Mouse (Mus musculus) embryonic facial prominence, embryonic 10.5 days (tissue): ENCODE measurements at regions not wholly inside any gene's neighbourhood (a gene's known extent, or its start where the extent isn't known, plus 50 kb on each side); places are given as distances from the start of the nearest gene placed in this dataset.

Source experiments
- DNase-seq: peaks from one replicate; pipeline ENCODE4 v3.0.0-alpha.2; 2017; ENCODE audit warnings: low spot score
- H3K27ac ChIP-seq: fragments of 300-500 bp; sonication (generic); replicated peaks from 2 replicates; pipeline ENCODE4 v1.5.1; 2016; ENCODE audit warnings: mild to moderate bottlenecking
- H3K27me3 ChIP-seq: fragments of 300-500 bp; sonication (generic); replicated peaks from 2 replicates; pipeline ENCODE4 v1.6.1; 2016; ENCODE audit warnings: low read depth, mild to moderate bottlenecking; ENCODE audit not compliant: poor library complexity, severe bottlenecking
- H3K36me3 ChIP-seq: fragments of 300-500 bp; sonication (generic); replicated peaks from 2 replicates; pipeline ENCODE4 v1.6.1; 2016; ENCODE audit warnings: mild to moderate bottlenecking, moderate library complexity
- H3K4me1 ChIP-seq: fragments of 300-500 bp; sonication (generic); 2 replicates; pipeline ENCODE4 v1.6.1; 2016
- H3K4me3 ChIP-seq: fragments of 300-500 bp; sonication (generic); 2 replicates; pipeline ENCODE4 v1.5.1; 2016; ENCODE audit warnings: mild to moderate bottlenecking, moderate library complexity
- H3K9me3 ChIP-seq: fragments of 300-500 bp; sonication (generic); 2 replicates; pipeline ENCODE4 v1.6.1; 2016; ENCODE audit warnings: mild to moderate bottlenecking
- WGBS: fragments of 180-500 bp; shearing (Covaris S2); methylation state at CpG from one replicate; pipeline ENCODE4 v1.1.7; 2016; 5-methylcytosine and 5-hydroxymethylcytosine counted together

DNA sequence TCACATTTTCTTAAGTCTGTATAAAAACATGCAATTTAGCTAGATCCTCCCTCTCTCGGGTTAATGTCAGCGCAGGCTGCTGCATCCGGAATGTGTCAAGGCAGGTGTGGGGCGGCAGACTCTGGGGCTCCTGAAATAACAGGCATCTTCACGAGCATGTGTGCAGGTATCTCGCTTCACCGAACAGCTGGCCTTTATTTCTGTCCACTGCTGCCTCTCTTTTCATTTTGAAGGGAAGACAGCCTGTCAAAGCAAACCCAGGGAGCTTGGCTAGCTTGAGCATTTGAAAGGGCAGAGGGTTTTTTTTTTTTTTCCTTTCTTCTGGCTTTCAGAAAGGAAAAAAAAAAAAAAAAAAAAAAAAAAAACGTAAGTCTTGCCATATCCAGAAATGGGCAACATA, 230.4 kb upstream of the Xylt1 start:
- Histone ChIP-seq H3K4me1 (peaks cover 14% of the 10 kb centered on the region; the same call in 1 of the 2 replicates), H3K27ac (no peak overlapping the region), H3K4me3 (no peak overlapping the region), H3K36me3 (no peaks in the 10 kb centered on the region), H3K9me3 (no peaks in the 10 kb centered on the region), H3K27me3 (no peaks in the 10 kb centered on the region)
- 60% methylated on average over 8 of the region's 8 CpGs for WGBS
- DNase-seq, result peak; percentile 16

- WGBS, result 84% methylated on average over 5 of the region's 5 CpGs
- Histone ChIP-seq H3K36me3 (no peaks in the 10 kb centered on the region), H3K27ac (no peak overlapping the region), H3K9me3 (no peaks in the 10 kb centered on the region), H3K27me3 (no peaks in the 10 kb centered on the region), H3K4me1 (0 out of 2 replicates have a peak, but pooled peaks cover 3% of the 10 kb centered on the region), H3K4me3 (no peak overlapping the region)
- DNase-seq, result no peak
These were observed 226.8 kb upstream of the Xylt1 start for GRCm38 (mm10) chr7:117153826-117154550.

DNA sequence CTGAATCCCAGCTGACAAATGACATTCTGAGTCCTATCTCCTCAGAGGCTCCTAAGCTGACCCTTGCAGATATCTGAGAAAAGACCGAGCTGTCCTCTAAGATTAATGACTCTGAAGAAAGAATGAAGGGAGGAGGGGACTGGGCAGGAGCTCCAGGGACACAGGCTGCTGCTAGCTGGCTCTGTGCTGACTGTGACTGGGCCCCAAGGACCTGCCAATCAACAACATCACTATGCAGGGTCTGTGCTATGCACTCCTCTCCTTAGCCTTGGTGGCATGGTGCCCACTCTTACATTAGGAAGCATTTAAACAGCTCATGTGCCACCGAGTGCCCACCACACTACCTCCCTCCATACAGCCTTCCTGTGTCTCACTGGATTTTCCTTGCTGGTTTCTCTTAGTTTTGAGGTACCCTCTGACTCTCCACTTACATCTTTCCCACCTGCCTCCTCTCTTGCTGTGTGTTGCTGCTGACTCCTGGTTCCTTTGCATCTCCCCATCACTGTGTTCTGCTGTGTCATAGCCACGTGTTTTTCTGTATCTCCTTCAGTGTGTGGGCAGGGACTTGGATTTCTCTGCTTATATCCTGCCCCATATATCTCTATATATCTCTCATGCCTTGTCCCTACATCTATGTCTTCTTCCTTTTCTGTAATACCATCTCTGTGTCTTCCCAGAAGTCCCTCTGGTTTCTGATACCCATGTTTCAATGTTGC, 219.4 kb upstream of the Xylt1 start:
- Histone ChIP-seq H3K4me3 (no peak overlapping the region), H3K4me1 (peaks cover 4% of the 10 kb centered on the region), H3K9me3 (no peaks in the 10 kb centered on the region), H3K27ac (no peak overlapping the region), H3K36me3 (no peaks in the 10 kb centered on the region), H3K27me3 (no peaks in the 10 kb centered on the region)
- no peak for DNase-seq
- WGBS, result 72% methylated on average over 3 of the region's 3 CpGs

DNA sequence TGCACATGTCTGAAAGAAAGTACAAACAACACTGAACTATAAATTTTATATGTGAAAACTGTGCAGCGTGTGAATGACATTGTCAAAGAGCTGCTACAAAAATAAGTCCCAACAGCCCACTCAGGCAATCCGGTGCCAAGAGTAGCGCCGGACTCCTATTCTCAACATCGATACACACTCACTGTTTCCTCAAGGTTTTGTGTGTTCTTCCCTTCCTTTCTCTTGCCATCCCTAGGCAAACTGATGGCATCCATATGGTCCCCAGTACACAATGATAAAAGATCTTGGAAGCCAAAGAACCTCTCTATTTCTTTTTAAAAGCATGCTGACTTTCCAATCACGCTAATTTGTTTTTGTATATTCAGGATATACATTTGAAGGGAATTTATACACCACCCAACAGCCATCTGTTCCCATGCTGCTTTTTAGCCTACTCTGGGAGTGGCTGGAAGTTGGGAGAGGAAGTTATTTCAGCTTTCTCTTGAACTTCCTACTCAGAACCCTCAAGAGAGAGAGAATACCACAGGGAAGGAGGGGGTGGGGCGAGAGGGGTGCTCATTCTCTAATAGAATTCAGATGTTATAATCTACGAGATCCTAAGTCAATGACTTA, 205.9 kb upstream of the Xylt1 start:
- 86% methylated on average over 8 of the region's 8 CpGs for whole genome bisulfite sequencing
- Histone ChIP-seq H3K27ac (no peak overlapping the region), H3K9me3 (no peaks in the 10 kb centered on the region), H3K4me1 (no peaks in the 10 kb centered on the region), H3K4me3 (no peak overlapping the region), H3K36me3 (no peaks in the 10 kb centered on the region), H3K27me3 (no peaks in the 10 kb centered on the region)
- DNase-seq, result no peak

DNA sequence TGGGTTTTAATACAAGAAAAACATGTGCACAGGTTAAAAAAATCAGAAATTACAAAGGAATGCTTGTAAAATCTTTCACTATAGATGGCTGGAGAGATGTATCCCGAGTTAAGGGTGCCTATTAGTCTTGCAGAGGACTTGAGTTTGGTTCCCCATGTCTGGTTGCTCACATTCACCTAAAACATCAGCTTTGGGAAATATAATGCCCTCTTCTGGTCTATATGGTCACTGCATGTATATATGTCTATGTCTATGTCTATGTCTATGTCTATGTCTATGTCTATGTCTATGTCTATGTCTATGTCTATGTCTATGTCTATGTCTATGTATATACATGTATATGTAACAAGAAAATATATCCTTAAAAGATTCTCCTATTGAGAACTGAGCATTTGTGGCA, 196.8 kb upstream of the Xylt1 start:
- Histone ChIP-seq H3K4me3 (no peak overlapping the region), H3K9me3 (no peaks in the 10 kb centered on the region), H3K27me3 (no peaks in the 10 kb centered on the region), H3K27ac (no peak overlapping the region), H3K4me1 (no peaks in the 10 kb centered on the region), H3K36me3 (no peaks in the 10 kb centered on the region)
- DNase-seq, result no peak
- WGBS, result 62% methylated on average over 1 of the region's 1 CpGs

DNA sequence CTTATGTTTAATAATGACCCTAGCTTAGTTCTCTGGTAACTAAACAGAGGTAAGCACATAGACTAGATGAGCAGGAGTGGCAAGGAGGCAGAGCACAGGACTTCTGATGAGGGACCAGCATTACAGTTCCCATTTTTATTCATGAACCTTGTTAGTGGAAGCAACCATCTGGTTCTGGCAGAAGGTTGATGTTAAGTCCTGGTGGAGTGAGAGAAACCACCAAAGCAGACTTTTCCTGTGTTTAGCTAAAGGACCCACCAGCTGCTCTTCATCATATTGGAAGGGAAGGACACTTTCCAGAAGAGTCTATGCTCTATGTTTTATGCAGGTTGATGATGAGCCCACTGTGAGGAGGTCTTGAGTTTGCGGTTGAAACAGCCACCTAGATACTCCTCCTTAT, 194.9 kb upstream of the Xylt1 start:
- 94% methylated on average over 1 of the region's 1 CpGs for WGBS

GRCm38 (mm10) chr7:117196611-117197010, 184.2 kb upstream of the Xylt1 start:
- Histone ChIP-seq H3K9me3 (no peaks in the 10 kb centered on the region), H3K27ac (no peak overlapping the region), H3K4me1 (no peaks in the 10 kb centered on the region), H3K4me3 (no peak overlapping the region), H3K27me3 (no peaks in the 10 kb centered on the region), H3K36me3 (no peaks in the 10 kb centered on the region)
- WGBS, result 80% methylated on average over 3 of the region's 3 CpGs
- DNase-seq, result no peak

More for the DNA sequence above, 194.9 kb upstream of the Xylt1 start:
- no peak overlapping the region for H3K4me3 ChIP-seq
- H3K36me3 ChIP-seq, result no peaks in the 10 kb centered on the region
- H3K4me1 ChIP-seq, result no peaks in the 10 kb centered on the region
- DNase-seq, result no peak
- H3K9me3 ChIP-seq, result no peaks in the 10 kb centered on the region
- H3K27ac ChIP-seq, result no peak overlapping the region
- no peaks in the 10 kb centered on the region for H3K27me3 ChIP-seq

- H3K27me3 ChIP-seq, result no peaks in the 10 kb centered on the region
- H3K36me3 ChIP-seq, result no peaks in the 10 kb centered on the region
- no peak for DNase-seq
- no peak overlapping the region for H3K27ac ChIP-seq
- H3K4me1 ChIP-seq, result peaks cover 7% of the 10 kb centered on the region
- no peaks in the 10 kb centered on the region for H3K9me3 ChIP-seq
- no peak overlapping the region for H3K4me3 ChIP-seq
These were observed 154.5 kb upstream of the Xylt1 start for GRCm38 (mm10) chr7:117226294-117226693.

GRCm38 (mm10) chr7:117229619-117230018, 151.2 kb upstream of the Xylt1 start:
- 53% methylated on average over 5 of the region's 5 CpGs for WGBS
- Histone ChIP-seq H3K27ac (no peak overlapping the region), H3K4me1 (peaks cover 7% of the 10 kb centered on the region)

DNA sequence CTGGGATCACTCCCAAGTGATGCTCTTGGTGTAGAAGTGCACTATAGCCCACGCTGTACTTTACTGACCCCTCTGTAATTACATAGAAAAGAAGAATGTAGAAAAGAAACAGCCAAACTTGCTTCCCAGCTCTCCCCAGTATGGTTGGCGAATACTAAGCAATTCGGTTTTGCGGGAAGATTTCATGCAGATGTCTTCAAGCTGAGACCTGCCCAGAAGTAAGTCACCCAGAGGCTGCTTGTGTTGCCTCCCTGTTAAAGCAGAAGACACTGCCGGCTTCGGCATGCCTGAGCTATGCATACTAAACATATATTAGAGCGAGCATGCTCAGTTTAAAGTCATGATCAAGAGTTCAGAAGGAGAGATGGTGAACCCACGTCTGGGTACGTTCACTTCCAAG, 124.0 kb upstream of the Xylt1 start:
- Histone ChIP-seq H3K9me3 (no peaks in the 10 kb centered on the region), H3K27ac (no peak overlapping the region), H3K4me3 (no peak overlapping the region), H3K4me1 (peaks cover 34% of the 10 kb centered on the region), H3K27me3 (no peaks in the 10 kb centered on the region), H3K36me3 (no peaks in the 10 kb centered on the region)
- WGBS, result 83% methylated on average over 9 of the region's 9 CpGs
- no peak for DNase-seq

More at GRCm38 (mm10) chr7:117229619-117230018, 151.2 kb upstream of the Xylt1 start:
- Histone ChIP-seq H3K36me3 (no peaks in the 10 kb centered on the region), H3K4me3 (no peak overlapping the region), H3K9me3 (no peaks in the 10 kb centered on the region), H3K27me3 (no peaks in the 10 kb centered on the region)
- no peak for DNase-seq

DNA sequence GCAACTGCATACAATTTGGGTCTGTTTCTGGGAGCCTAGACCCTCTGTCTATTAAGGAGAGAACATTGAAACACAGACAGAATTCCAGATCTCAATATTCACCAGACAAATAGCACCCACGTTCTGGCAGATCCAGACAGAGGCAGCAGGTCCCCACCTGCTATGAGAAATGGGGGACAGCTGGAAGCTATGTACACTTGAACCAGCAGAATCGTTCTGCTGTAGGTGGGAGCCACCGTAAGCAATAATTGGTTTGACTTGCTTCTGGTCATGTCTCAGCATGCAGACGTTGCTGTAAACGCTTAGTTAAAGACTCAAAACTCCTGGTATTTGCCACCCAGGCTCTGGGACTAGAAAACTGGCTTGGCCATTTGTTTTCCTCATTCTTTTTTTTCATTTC, 122.2 kb upstream of the Xylt1 start:
- Histone ChIP-seq H3K9me3 (no peaks in the 10 kb centered on the region), H3K27ac (peak overlapping the region; percentile 48), H3K27me3 (no peaks in the 10 kb centered on the region), H3K36me3 (no peaks in the 10 kb centered on the region), H3K4me1 (peaks cover 34% of the 10 kb centered on the region), H3K4me3 (no peak overlapping the region)
- 67% methylated on average over 5 of the region's 5 CpGs for WGBS
- no peak for DNase-seq

DNA sequence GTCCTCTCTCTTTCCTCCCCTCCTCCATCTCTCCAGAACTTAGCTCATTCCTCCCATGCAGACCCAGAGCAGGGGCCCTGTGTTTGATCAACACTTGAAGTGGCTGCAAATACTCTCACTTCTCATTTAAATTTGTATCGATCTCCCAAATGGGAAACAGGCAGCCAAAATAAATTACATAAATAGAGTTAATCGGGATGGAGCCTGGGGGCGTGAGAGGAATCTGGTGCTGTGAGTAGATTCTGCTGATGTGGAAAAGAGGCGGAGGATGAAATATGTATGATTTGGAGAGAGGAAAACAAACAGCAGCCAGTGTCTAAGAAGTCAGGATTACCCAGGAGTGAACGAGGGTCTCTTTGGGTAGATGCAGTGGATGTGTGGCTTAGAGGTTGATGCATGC, 121.6 kb upstream of the Xylt1 start:
- Histone ChIP-seq H3K27ac (peak overlapping the region; percentile 48), H3K36me3 (no peaks in the 10 kb centered on the region)

More for the DNA sequence above, 121.6 kb upstream of the Xylt1 start:
- DNase-seq, result peak; percentile 18
- Histone ChIP-seq H3K27me3 (no peaks in the 10 kb centered on the region), H3K9me3 (no peaks in the 10 kb centered on the region), H3K4me1 (peaks cover 34% of the 10 kb centered on the region), H3K4me3 (no peak overlapping the region)
- 44% methylated on average over 5 of the region's 5 CpGs for WGBS
